Mouse (Mus musculus) midbrain, embryonic 14.5 days (tissue): Measurements from ENCODE around the gene Rhebl1. TPM values are rescaled to one million over a fixed set of nuclear protein-coding genes. Genes with fewer than 3 reads are reported as not detected.

Source experiments
- ATAC-seq: fragments of 200-750 bp; cut with Nextera tagmentation; 2 replicates; pipeline ENCODE4 v1.8.0; 2017; ENCODE audit warnings: moderate number of reproducible peaks, moderate library complexity; ENCODE audit not compliant: low FRiP score, low TSS enrichment
- DNase-seq: peaks from one replicate; pipeline ENCODE4 v3.0.0-alpha.2; 2015
- H3K27ac ChIP-seq: fragments of 300-500 bp; sonication (generic); replicated peaks from 2 replicates; pipeline ENCODE4 v1.5.1; 2014; ENCODE audit warnings: mild to moderate bottlenecking, low read depth, low read length, moderate library complexity
- H3K27me3 ChIP-seq: fragments of 300-500 bp; sonication (generic); 2 replicates; pipeline ENCODE4 v1.6.1; 2014; ENCODE audit warnings: low read length, control low read depth, mixed read lengths; ENCODE audit not compliant: control insufficient read depth, insufficient read depth
- H3K36me3 ChIP-seq: fragments of 300-500 bp; sonication (generic); 2 replicates; pipeline ENCODE4 v1.6.1; 2014; ENCODE audit warnings: low read length, control low read depth; ENCODE audit not compliant: control insufficient read depth, insufficient read depth
- H3K4me1 ChIP-seq: fragments of 300-500 bp; sonication (generic); 2 replicates; pipeline ENCODE4 v1.6.1; 2014; ENCODE audit warnings: mild to moderate bottlenecking, antibody characterized with exemption, low read length, control low read depth; ENCODE audit not compliant: control insufficient read depth, insufficient read depth
- H3K4me2 ChIP-seq: fragments of 300-500 bp; sonication (generic); 2 replicates; pipeline ENCODE4 v1.6.1; 2014; ENCODE audit warnings: mild to moderate bottlenecking, low read length, moderate library complexity
- H3K4me3 ChIP-seq: fragments of 300-500 bp; sonication (generic); replicated peaks from 2 replicates; pipeline ENCODE4 v1.5.1; 2014; ENCODE audit warnings: low read depth, low read length
- H3K9ac ChIP-seq: fragments of 300-500 bp; sonication (generic); replicated peaks from 2 replicates; pipeline ENCODE4 v1.6.1; 2014; ENCODE audit warnings: mild to moderate bottlenecking, low read length, moderate library complexity
- H3K9me3 ChIP-seq: fragments of 300-500 bp; sonication (generic); 2 replicates; pipeline ENCODE4 v1.6.1; 2016; ENCODE audit warnings: low read length, control low read depth, mixed read lengths; ENCODE audit not compliant: control insufficient read depth
- WGBS: fragments of 180-500 bp; shearing (Covaris S2); extraction: QIAGEN DNeasy Blood & Tissue Kit; methylation state at CpG from one replicate; pipeline ENCODE4 v1.1.7; 2014; 5-methylcytosine and 5-hydroxymethylcytosine counted together
- polyA plus RNA-seq: library from polyadenylated mRNA; unstranded; fragments of >200 nt; fragmentation: Nextera tagmentation; extraction: Ambion mirVana; gene quantifications from 2 replicates; pipeline ENCODE4 v1.2.1, GENCODE M21; 2014

Rhebl1 gene
- polyA plus RNA-seq, 1 experiment from 2014 or later: 23.7 TPM

DNA sequence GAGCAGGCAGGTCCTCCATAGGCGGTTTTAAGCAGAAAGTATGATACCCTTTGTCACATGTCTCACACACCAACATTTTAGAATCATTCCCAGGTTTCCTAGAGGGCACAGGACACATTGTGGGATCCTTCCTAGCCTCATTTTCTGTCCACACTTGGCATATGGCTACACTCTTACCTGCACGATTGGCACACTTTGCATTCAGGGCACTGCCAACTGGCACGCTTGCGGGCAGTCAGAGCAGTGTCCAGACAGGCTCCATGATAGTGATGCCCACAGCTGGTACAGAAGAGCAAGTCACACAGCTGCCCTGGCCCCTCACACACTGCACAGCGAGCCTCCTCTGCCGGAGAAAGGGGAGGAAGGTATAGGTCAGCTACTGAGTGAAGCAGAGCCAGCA lies 29.4 kb downstream of the Rhebl1 start:
- H3K9me3 ChIP-seq: no peaks in the 10 kb centered on the region
- H3K27ac ChIP-seq: no peak overlapping the region
- no peak overlapping the region for H3K4me3 ChIP-seq
- WGBS: 97% methylated on average over 6 of the region's 6 CpGs
- DNase-seq (no peak), ATAC-seq (no peak)
- H3K4me1 ChIP-seq: peaks cover 28% of the 10 kb centered on the region
- no peaks in the 10 kb centered on the region for H3K27me3 ChIP-seq
- H3K4me2 ChIP-seq: no peak overlapping the region
- H3K36me3 ChIP-seq: peaks cover 67% of the 10 kb centered on the region
- H3K9ac ChIP-seq: no peak overlapping the region

DNA sequence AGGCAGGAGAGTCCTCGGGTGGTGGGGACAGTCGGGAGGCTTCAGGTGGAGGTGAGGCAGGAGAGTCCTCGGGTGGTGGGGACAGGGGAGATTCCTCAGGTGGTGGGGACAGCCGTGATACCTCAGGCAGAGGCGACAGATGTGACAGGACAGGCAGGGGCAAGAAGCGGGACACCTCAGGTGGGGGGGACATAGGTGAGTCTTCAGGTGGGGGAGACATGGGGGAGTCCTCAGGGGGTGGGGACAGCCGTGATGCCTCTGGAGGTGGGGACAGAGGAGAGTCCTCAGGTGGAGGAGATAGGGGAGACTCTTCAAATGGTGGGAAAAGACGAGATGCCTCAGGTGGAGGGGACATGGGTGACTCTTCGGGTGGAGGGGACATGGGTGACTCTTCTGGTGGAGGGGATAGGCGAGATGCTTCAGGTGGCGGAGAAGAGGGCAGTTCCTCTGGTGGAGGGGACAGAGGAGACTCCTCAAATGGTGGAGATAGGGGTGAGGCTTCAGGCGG lies 30.8 kb downstream of the Rhebl1 start:
- Histone ChIP-seq H3K36me3 (peaks cover 81% of the 10 kb centered on the region), H3K4me2 (no peak overlapping the region), H3K27ac (no peak overlapping the region), H3K4me3 (no peak overlapping the region), H3K4me1 (peaks cover 14% of the 10 kb centered on the region), H3K9me3 (no peaks in the 10 kb centered on the region), H3K27me3 (no peaks in the 10 kb centered on the region), H3K9ac (no peak overlapping the region)
- DNase-seq (no peak), ATAC-seq (no peak)
- 92% methylated on average over 12 of the region's 12 CpGs for WGBS

GRCm38 (mm10) chr15:98861701-98862410 lies 32.5 kb downstream of the Rhebl1 start:
- Histone ChIP-seq H3K9me3 (no peaks in the 10 kb centered on the region), H3K4me1 (no peaks in the 10 kb centered on the region), H3K9ac (no peak overlapping the region), H3K4me2 (no peak overlapping the region), H3K4me3 (no peak overlapping the region), H3K27ac (no peak overlapping the region), H3K36me3 (peaks cover 98% of the 10 kb centered on the region), H3K27me3 (no peaks in the 10 kb centered on the region)
- DNase-seq (no peak), ATAC-seq (no peak)
- 88% methylated on average over 21 of the region's 21 CpGs for WGBS

- Histone ChIP-seq H3K4me3 (no peak overlapping the region), H3K4me1 (no peaks in the 10 kb centered on the region)
- WGBS: 96% methylated on average over 18 of the region's 18 CpGs
Observed at GRCm38 (mm10) chr15:98860921-98861320, 33.4 kb downstream of the Rhebl1 start.

GRCm38 (mm10) chr15:98859319-98860043 lies 34.9 kb downstream of the Rhebl1 start:
- WGBS: 87% methylated on average over 9 of the region's 9 CpGs
- ATAC-seq (no peak), DNase-seq (no peak)
- Histone ChIP-seq H3K4me2 (no peak overlapping the region), H3K4me3 (no peak overlapping the region), H3K9ac (no peak overlapping the region), H3K27me3 (no peaks in the 10 kb centered on the region), H3K36me3 (peaks cover 100% of the 10 kb centered on the region), H3K27ac (no peak overlapping the region), H3K9me3 (no peaks in the 10 kb centered on the region), H3K4me1 (no peaks in the 10 kb centered on the region)

More at GRCm38 (mm10) chr15:98860921-98861320, 33.4 kb downstream of the Rhebl1 start:
- H3K9ac ChIP-seq: no peak overlapping the region
- no peak overlapping the region for H3K4me2 ChIP-seq
- H3K36me3 ChIP-seq: peaks cover 100% of the 10 kb centered on the region
- DNase-seq: no peak
- H3K27ac ChIP-seq: no peak overlapping the region
- no peaks in the 10 kb centered on the region for H3K27me3 ChIP-seq
- no peak for ATAC-seq
- no peaks in the 10 kb centered on the region for H3K9me3 ChIP-seq

GRCm38 (mm10) chr15:98854214-98854613 lies 40.1 kb downstream of the Rhebl1 start:
- Histone ChIP-seq H3K36me3 (peaks cover 100% of the 10 kb centered on the region), H3K27ac (no peak overlapping the region), H3K4me2 (no peak overlapping the region), H3K4me1 (no peaks in the 10 kb centered on the region), H3K9me3 (no peaks in the 10 kb centered on the region), H3K9ac (no peak overlapping the region), H3K27me3 (no peaks in the 10 kb centered on the region), H3K4me3 (no peak overlapping the region)
- DNase-seq (no peak), ATAC-seq (no peak)
- 97% methylated on average over 16 of the region's 16 CpGs for WGBS

DNA sequence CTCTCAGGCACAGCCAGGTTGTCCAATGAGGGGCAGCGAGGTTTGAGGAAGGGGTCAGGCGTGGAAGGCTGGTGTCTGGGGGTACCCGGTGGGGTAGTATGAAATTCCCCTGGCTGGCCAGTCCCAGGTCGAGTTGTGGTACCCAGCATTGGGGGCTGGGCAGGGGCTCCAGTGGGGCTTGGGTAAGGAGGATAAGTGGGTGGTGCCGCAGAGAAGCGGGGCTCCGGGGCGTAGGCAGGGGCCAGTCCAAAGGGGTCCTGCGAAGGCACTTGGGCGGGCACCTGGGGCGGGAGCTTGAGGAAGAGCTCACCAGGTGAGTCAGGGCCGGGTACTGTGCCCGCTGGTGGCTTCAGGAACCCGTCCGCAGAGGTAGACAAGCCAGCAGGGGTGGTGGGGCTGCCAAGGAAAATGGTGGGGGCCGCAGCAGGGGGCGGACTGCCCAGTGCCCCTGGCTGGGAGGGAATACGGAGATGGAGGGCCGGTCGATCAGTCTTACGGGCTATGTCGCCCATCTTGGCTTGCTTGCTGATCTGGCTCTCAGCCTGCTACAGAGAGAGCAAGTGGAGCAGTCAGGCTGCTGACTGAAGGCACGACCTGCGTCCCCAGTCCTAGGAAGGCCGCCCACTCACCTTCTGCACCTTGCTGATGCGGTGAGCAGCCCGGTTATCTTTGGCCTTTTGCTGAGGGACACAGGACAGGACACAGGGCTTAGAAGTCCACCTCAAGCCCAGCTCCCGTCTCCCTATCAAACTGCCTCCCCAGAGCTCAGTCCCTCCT lies 41.0 kb downstream of the Rhebl1 start:
- H3K27me3 ChIP-seq: no peaks in the 10 kb centered on the region
- no peak overlapping the region for H3K9ac ChIP-seq
- no peaks in the 10 kb centered on the region for H3K4me1 ChIP-seq
- no peak overlapping the region for H3K4me2 ChIP-seq
- WGBS: 94% methylated on average over 28 of the region's 28 CpGs
- no peak overlapping the region for H3K27ac ChIP-seq
- DNase-seq: no peak
- H3K9me3 ChIP-seq: no peaks in the 10 kb centered on the region
- no peak overlapping the region for H3K4me3 ChIP-seq
- no peak for ATAC-seq
- peaks cover 100% of the 10 kb centered on the region for H3K36me3 ChIP-seq

GRCm38 (mm10) chr15:98852733-98853132 lies 41.6 kb downstream of the Rhebl1 start:
- Histone ChIP-seq H3K36me3 (peaks cover 100% of the 10 kb centered on the region), H3K4me3 (no peak overlapping the region), H3K9me3 (no peaks in the 10 kb centered on the region), H3K27me3 (no peaks in the 10 kb centered on the region), H3K9ac (no peak overlapping the region), H3K27ac (no peak overlapping the region), H3K4me1 (no peaks in the 10 kb centered on the region), H3K4me2 (no peak overlapping the region)
- DNase-seq: no peak
- ATAC-seq: no peak
- WGBS: 91% methylated on average over 9 of the region's 9 CpGs
